Mouse (Mus musculus) cortical plate, adult 2 months (tissue): ENCODE data around the gene Srsf1.

Source experiments
- CTCF ChIP-seq: fragments of 200-500 bp; IDR thresholded peaks from 2 replicates; pipeline ENCODE4 v1.5.1; 2011; ENCODE audit warnings: mild to moderate bottlenecking, control low read depth, low read length; ENCODE audit not compliant: insufficient read depth; ENCODE audit errors: extremely low read depth
- POLR2A ChIP-seq: fragments of 200-500 bp; IDR thresholded peaks from 2 replicates; pipeline ENCODE4 v1.6.1; 2011; ENCODE audit warnings: mild to moderate bottlenecking, low read length, control low read depth; ENCODE audit not compliant: insufficient read depth; ENCODE audit errors: extremely low read depth

GRCm38 (mm10) chr11:87999751-88000150 is 47.4 kb upstream of the Srsf1 start:
- no peak for TF ChIP-seq CTCF
- TF ChIP-seq POLR2A = no peak
